Mouse (Mus musculus) G1E (cell line): ENCODE measurements around the gene Nav1. TPM values are rescaled to one million over a fixed set of nuclear protein-coding genes. Genes with fewer than 3 reads are reported as not detected.

Source experiments
- ATAC-seq: 2 replicates; pipeline ENCODE4 v1.8.0; 2016; ENCODE audit warnings: mild to moderate bottlenecking; ENCODE audit not compliant: insufficient number of reproducible peaks, poor library complexity, low FRiP score, severe bottlenecking; ENCODE audit errors: extremely low read depth
- DNase-seq: peaks from one replicate; pipeline ENCODE4 v3.0.0; 2012; ENCODE audit warnings: low spot score
- H3K27me3 ChIP-seq: 2 replicates; pipeline ENCODE4 v1.6.1; 2012; ENCODE audit warnings: mild to moderate bottlenecking, low read length, inconsistent platforms; ENCODE audit not compliant: insufficient read depth
- H3K36me3 ChIP-seq: replicated peaks from 2 replicates; pipeline ENCODE3; 2012; ENCODE audit warnings: mild to moderate bottlenecking, inconsistent platforms
- H3K4me1 ChIP-seq: 2 replicates; pipeline ENCODE4 v1.6.1; 2012; ENCODE audit warnings: low read depth, low read length, inconsistent platforms, mixed read lengths; ENCODE audit not compliant: insufficient read depth
- H3K4me3 ChIP-seq: 2 replicates; pipeline ENCODE4 v1.5.1; 2012; ENCODE audit warnings: low read depth, mild to moderate bottlenecking, inconsistent platforms, low read length, moderate library complexity, mixed read lengths
- H3K9me3 ChIP-seq: replicated peaks from 2 replicates; pipeline ENCODE4 v1.6.1; 2012; ENCODE audit warnings: inconsistent platforms
- CTCF ChIP-seq: IDR thresholded peaks from 2 replicates; pipeline ENCODE4 v1.5.1; 2012; ENCODE audit warnings: low read depth, low read length, inconsistent platforms, mixed read lengths
- GATA1 ChIP-seq: IDR thresholded peaks from 2 replicates; pipeline ENCODE4 v1.6.1; 2012; ENCODE audit warnings: borderline replicate concordance, low read length, inconsistent platforms, mixed read lengths
- GATA2 ChIP-seq: IDR thresholded peaks from 2 replicates; pipeline ENCODE4 v1.6.1; 2012; ENCODE audit warnings: low read depth, low read length, inconsistent platforms, borderline replicate concordance
- POLR2AphosphoS5 ChIP-seq: IDR thresholded peaks from 2 replicates; pipeline ENCODE4 v1.6.1; 2012; ENCODE audit warnings: low read depth, low read length, inconsistent platforms; ENCODE audit not compliant: insufficient replicate concordance
- TAL1 ChIP-seq: conservative IDR thresholded peaks from 2 replicates; pipeline ENCODE4 v1.6.1; 2012; ENCODE audit warnings: low read depth, low read length, inconsistent platforms, mixed read lengths
- polyA plus RNA-seq: library from polyadenylated mRNA; stranded (reverse); fragments of >175 nt; gene quantifications from 2 replicates; pipeline ENCODE4 v1.2.3, GENCODE M21; 2012
- total RNA-seq, 2 experiments: library from RNA; stranded (forward) in 1 of 2; stranded (reverse) in 1 of 2; fragments of 200-1000 nt in 1 of 2; fragments of >200 nt in 1 of 2; fragmentation: Nextera tagmentation in 1 of 2; gene quantifications; 2 replicates each; pipeline ENCODE4 v1.2.3; 2014 to 2017

The Nav1 gene
- total and polyA plus RNA-seq, 3 experiments = 0.22 TPM; not detected in 2

GRCm38 (mm10) chr1:135536822-135537221, 70.3 kb downstream of the Nav1 start:
- no peak for TF ChIP-seq GATA2
- no peak for TF ChIP-seq POLR2AphosphoS5
- TF ChIP-seq TAL1 = no peak
- no peak for TF ChIP-seq GATA1
- no peak for TF ChIP-seq CTCF
- DNase-seq (no peak), ATAC-seq (no peak)
- Histone ChIP-seq H3K27me3 (peaks cover 11% of the 10 kb centered on the region; the same call in 1 of the 2 replicates), H3K9me3 (no peaks in the 10 kb centered on the region), H3K36me3 (no peaks in the 10 kb centered on the region), H3K4me1 (no peaks in the 10 kb centered on the region), H3K4me3 (no peak overlapping the region)

- Histone ChIP-seq H3K4me1 (no peaks in the 10 kb centered on the region), H3K4me3 (no peak overlapping the region), H3K27me3 (peaks cover 11% of the 10 kb centered on the region; the same call in 1 of the 2 replicates), H3K9me3 (no peaks in the 10 kb centered on the region), H3K36me3 (no peaks in the 10 kb centered on the region)
- ATAC-seq = no peak
- DNase-seq = no peak
- TF ChIP-seq GATA1 = no peak
- no peak for TF ChIP-seq CTCF
- no peak for TF ChIP-seq TAL1
- no peak for TF ChIP-seq POLR2AphosphoS5
- TF ChIP-seq GATA2 = no peak
Observed at GRCm38 (mm10) chr1:135536326-135536725, 70.8 kb downstream of the Nav1 start.

- Histone ChIP-seq H3K4me3 (no peak overlapping the region), H3K9me3 (no peaks in the 10 kb centered on the region), H3K27me3 (peaks cover 12% of the 10 kb centered on the region; the same call in 1 of the 2 replicates), H3K4me1 (no peaks in the 10 kb centered on the region), H3K36me3 (no peaks in the 10 kb centered on the region)
- TF ChIP-seq POLR2AphosphoS5 (no peak), GATA2 (no peak), CTCF (no peak), GATA1 (no peak), TAL1 (no peak)
- ATAC-seq (no peak), DNase-seq (no peak)
Observed at GRCm38 (mm10) chr1:135535256-135535655, 71.8 kb downstream of the Nav1 start.

GRCm38 (mm10) chr1:135534782-135535181, 72.3 kb downstream of the Nav1 start:
- peaks cover 12% of the 10 kb centered on the region; the same call in 1 of the 2 replicates for H3K27me3 ChIP-seq
- no peak for DNase-seq
- no peaks in the 10 kb centered on the region for H3K9me3 ChIP-seq
- ATAC-seq = no peak
- no peaks in the 10 kb centered on the region for H3K36me3 ChIP-seq
- H3K4me1 ChIP-seq = no peaks in the 10 kb centered on the region
- TF ChIP-seq GATA2 (no peak), TAL1 (no peak), CTCF (no peak), POLR2AphosphoS5 (no peak), GATA1 (no peak)
- no peak overlapping the region for H3K4me3 ChIP-seq

GRCm38 (mm10) chr1:135534070-135534469, 73.0 kb downstream of the Nav1 start:
- no peak for TF ChIP-seq GATA1
- no peak for TF ChIP-seq CTCF
- no peak for TF ChIP-seq GATA2
- no peak for TF ChIP-seq TAL1
- no peak for DNase-seq
- no peak for ATAC-seq
- no peaks in the 10 kb centered on the region for H3K4me1 ChIP-seq
- no peak overlapping the region for H3K4me3 ChIP-seq
- no peaks in the 10 kb centered on the region for H3K36me3 ChIP-seq
- no peaks in the 10 kb centered on the region for H3K9me3 ChIP-seq
- H3K27me3 ChIP-seq = peaks cover 12% of the 10 kb centered on the region; the same call in 1 of the 2 replicates

- no peaks in the 10 kb centered on the region for H3K36me3 ChIP-seq
- no peak for ATAC-seq
- DNase-seq = no peak
- H3K9me3 ChIP-seq = no peaks in the 10 kb centered on the region
- TF ChIP-seq CTCF = no peak
- TF ChIP-seq GATA2 = no peak
- TF ChIP-seq GATA1 = no peak
- no peak for TF ChIP-seq POLR2AphosphoS5
- no peak for TF ChIP-seq TAL1
- H3K4me3 ChIP-seq = no peak overlapping the region; the same call in 1 of the 2 replicates
- no peaks in the 10 kb centered on the region for H3K4me1 ChIP-seq
- H3K27me3 ChIP-seq = peaks cover 12% of the 10 kb centered on the region; the same call in 1 of the 2 replicates
Observed at GRCm38 (mm10) chr1:135532383-135532782, 74.7 kb downstream of the Nav1 start.
